Mouse (Mus musculus): Measurements from ENCODE around the gene Gm10228.
"Not testable (repeated sequence)": the region's sequence is repeated elsewhere in the genome, so short reads cannot be mapped to it uniquely, and the experiment has no call there.

Gm10228 gene

DNA sequence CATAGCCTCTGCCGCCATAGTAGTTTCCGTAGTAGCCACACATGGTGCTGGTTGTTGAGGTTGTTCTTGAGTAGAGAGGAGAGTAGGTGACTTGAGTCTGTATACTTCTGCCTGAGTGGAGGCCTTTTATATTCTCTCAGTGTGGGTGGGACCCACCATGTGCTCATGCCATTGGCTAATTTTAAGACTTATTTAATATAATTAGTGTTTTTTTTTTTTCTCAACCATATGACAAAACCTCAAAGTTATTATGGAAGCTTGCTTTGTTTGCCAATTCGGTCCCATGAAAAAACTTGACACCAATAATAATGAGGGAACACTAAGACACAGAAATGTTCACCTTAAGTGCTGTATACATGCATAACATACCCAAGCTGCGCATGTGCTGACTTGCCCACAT, at the start of gene Gm10228:
Gm10228 (minus strand) TSS at position 101 of the 400 bp plus-strand sequence.
- in situ Hi-C loops (cut with MseI, MboI): not testable (repeated sequence)

DNA sequence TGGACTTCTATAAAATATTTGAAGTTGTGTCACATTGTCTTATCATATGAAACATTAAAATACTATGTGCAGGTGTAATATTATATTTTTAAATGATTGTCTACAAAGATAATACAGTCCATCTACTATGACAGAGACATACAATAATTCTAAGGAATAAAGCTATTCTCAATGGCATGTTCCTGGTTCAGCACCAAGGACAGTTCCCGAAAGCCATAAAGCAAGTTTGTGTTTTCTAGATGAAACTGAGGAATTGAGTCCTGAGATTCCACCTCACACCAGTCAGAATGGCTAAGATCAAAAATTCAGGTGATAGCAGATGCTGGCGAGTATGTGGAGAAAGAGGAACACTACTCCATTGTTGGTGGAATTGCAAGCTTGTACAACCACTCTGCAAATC, 29.8 kb upstream of the Gm10228 start:
- in situ Hi-C loops (cut with MseI, MboI): not testable (repeated sequence)

DNA sequence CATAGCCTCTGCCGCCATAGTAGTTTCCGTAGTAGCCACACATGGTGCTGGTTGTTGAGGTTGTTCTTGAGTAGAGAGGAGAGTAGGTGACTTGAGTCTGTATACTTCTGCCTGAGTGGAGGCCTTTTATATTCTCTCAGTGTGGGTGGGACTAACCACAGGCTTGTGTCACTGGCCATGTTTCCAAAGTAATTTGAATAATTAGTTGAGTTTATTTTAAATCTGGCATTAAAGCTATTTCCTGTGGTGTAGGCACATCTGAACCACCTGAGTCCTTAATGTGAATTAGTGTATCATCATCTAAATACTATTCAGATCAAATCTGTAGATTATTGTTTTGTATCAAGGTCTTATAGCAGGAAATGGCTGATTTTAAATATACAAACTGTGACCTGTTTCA, 22.6 kb upstream of the Gm10228 start, which contains the start of gene 1110025L11Rik:
1110025L11Rik (minus strand) TSS at position 101 of the 400 bp plus-strand sequence.
- in situ Hi-C loops (cut with MseI, MboI): not testable (repeated sequence)

DNA sequence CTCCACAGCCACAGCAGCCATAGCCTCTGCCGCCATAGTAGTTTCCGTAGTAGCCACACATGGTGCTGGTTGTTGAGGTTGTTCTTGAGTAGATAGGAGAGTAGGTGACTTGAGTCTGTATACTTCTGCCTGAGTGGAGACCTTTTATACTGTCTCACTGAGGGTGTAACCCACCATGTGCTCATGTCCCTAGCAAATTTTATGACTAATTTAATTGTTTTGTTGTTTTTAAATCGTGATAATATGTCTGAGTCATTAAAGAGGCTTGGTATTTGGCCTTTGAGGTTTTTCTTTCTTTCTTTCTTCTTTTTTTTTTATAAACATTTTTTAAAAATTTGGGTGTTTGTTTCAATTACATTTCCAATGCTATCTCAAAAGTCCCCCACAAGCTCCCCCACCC, 6.5 kb upstream of the Gm10228 start, which contains the start of gene Krtap6-5:
Krtap6-5 (minus strand) TSS at position 101 of the 400 bp plus-strand sequence.
- in situ Hi-C loops (cut with MseI, MboI): no loop called here

GRCm38 (mm10) chr16:89031399-89031798, 9.9 kb downstream of the Gm10228 start, which contains the start of gene Krtap6-1:
Gene Krtap6-1 (plus strand): TSS chr16:89031699.
- in situ Hi-C loops (cut with MseI, MboI): not testable (repeated sequence)

DNA sequence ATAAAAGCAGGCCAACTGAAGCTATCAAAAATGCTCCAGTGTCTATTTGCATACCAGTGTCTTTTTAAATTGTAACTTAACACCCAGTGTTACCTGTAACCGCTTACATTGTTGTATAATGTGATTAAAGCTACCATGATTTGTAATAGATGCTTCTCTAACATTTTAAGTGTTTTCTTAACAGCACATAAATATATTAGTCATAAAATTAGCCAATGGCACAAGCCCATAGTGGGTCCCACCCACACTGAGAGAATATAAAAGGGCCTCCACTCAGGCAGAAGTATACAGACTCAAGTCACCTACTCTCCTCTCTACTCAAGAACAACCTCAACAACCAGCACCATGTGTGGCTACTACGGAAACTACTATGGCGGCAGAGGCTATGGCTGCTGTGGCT, 26.3 kb downstream of the Gm10228 start, which contains the start of gene Gm10229:
Gm10229 (plus strand) TSS at position 301 of the 400 bp plus-strand sequence.
- in situ Hi-C loops (cut with MseI, MboI): not testable (repeated sequence)

GRCm38 (mm10) chr16:89013973-89014372, 27.3 kb downstream of the Gm10228 start:
- in situ Hi-C loops (cut with MseI, MboI): no loop called here

DNA sequence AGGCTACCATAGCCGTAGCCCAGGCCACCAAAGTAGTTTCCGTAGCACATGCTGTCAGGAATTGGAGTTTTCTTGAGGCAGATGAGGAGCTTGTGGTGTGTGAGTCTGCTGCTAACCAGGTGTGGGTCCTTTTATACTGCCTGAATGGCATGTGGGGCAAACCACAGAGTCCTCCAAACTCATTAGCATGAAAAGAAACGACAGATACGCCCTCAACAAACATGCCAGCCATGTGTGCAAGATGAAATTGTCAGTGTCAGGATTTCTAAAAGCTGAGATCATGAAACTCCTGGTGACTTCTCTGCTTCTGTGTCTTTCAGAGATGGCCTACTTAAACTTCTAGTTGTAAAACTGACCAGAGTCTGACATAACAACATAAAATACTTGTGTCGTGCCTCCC, 30.6 kb downstream of the Gm10228 start, which contains the start of gene Krtap22-2:
Krtap22-2 (minus strand) TSS at position 101 of the 400 bp plus-strand sequence.
- in situ Hi-C loops (cut with MseI, MboI): no loop called here
